Mouse (Mus musculus): ENCODE measurements around the gene Mrtfa. TPM values are rescaled to one million over a fixed set of nuclear protein-coding genes. Genes with fewer than 3 reads are reported as not detected.

Mrtfa gene
- 17.9 and 21.0 TPM in 2 replicates for polyA plus RNA-seq (2012; rRNA removed)

DNA sequence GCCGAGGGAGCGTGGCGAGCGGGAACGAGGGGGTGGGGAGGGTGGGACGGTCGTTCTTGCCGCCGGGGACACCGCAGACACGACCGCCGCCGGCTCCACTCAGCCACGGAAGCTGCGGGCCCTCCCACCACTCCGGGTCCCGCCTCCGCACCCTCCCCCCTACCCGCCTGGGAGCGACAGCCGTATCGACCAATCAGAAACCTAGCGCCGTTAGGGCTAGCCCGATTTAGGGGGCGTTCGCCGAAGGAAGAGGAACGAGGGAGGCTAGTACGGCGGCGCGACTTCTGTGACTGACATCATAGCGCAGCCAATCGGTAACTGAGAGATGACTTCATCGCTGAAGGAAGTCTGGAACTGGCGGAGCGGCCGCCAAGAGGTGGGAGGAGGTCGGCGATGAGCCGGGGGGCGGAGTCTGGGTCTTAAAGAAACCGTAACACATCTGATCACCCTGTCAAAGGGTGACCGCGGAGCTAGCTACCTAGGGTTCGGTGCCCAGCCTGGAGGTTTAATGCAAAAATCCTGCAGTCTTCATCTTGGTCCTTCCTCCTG, at the start of gene Mrtfa:
Gene Mrtfa (minus strand): TSS at position 128 of the 549 bp plus-strand sequence.

DNA sequence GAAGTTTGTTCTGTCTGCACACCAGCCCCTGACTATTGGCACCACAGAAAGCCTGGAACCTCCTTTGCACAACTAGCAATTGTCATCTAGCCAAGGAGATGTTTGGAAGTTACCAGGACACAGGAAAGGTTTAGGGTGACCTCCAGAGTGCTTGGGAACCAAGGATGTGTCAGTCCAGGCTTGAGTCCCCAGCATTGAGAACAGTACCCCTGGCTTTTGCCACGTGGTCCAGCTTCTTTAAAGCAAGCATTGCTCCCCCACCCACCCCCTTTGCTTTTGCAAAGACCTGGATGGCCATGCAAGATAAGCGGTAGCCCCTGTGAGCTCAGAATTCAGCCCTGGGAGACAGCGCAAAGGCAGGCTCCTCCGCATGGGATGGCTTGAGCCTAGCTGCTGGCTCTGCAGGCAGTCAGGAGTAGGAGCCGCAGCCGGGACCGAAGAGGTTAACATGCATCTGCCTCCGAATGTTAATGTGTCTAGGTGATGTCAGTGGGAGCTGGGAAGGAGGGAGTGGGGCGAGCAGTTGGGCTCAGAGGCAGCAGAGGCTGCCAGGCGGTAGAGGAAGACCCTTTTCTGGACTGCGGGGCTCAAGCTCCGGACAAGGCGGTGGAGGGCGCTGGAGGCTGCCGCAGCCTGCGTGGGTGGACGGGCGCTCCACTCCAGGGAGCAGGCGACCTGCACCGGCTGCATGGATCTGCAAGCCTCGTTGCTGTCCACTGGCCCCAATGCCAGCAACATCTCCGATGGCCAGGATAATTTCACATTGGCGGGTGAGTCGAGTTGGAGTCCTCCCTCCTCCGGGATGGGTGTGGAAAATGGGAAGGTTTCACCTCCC, 44.7 kb upstream of the Mrtfa start, which contains the start of gene Mchr1:
Gene Mchr1 (plus strand): TSS at position 414 of the 835 bp plus-strand sequence.

DNA sequence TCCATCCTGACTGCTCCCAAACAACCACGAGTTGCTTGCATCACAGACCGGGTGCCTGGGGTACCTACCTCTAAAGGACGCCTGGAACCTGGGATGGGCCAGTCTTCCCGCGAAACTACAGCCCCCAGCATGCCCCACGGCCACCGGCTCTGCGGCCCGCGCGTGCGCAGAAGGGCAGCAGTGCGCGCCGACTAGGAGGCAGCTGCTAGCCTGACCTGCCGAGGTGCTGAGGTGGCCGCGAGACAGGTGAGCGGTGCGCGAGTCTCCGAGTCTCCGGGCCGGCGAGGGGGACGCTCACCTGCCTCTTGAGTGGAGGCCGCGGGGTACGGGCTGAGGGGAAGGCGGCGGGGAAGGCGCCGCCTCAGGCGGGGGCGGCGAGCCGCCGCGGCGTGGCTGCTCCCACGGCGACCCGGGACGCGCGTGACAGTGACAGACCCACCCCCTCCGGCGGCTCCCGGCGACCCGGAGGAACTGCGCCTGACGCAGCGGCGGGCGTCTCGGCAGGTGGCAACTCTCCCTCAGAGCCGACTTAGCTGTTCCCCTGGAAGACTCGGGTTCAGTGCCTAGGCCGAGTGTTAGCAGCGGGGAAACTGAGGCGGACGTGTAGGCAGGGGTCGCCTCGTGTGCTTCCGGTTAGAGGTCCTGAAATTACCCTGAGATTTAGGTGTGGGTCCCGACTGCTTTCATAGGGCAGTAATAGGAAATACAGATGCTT, 212.8 kb downstream of the Mrtfa start, which contains the start of gene Sgsm3:
Gene Sgsm3 (plus strand): TSS at position 146 of the 715 bp plus-strand sequence.

Other genes with a start within 250 kb of the Mrtfa start
- gene Adsl, start 242.3 kb downstream of the Mrtfa start, polyA plus RNA-seq (2012; rRNA removed): 75.1 and 78.7 TPM in 2 replicates
- gene Sgsm3, start 213.0 kb downstream of the Mrtfa start, polyA plus RNA-seq (2012; rRNA removed): 81.0 and 83.5 TPM in 2 replicates
- 5.4 and 6.4 TPM in 2 replicates for gene Mchr1, start 44.7 kb upstream of the Mrtfa start, polyA plus RNA-seq (2012; rRNA removed)
- 99.0 and 103 TPM in 2 replicates for gene Slc25a17, start 170.1 kb upstream of the Mrtfa start, polyA plus RNA-seq (2012; rRNA removed)
- 81.5 and 86.0 TPM in 2 replicates for gene St13, start 209.3 kb upstream of the Mrtfa start, polyA plus RNA-seq (2012; rRNA removed)
- gene Xpnpep3, start 209.4 kb upstream of the Mrtfa start, polyA plus RNA-seq (2012; rRNA removed): 7.5 and 7.6 TPM in 2 replicates
- gene Dnajb7, start 217.5 kb upstream of the Mrtfa start, polyA plus RNA-seq (2012; rRNA removed): 0.05 and 0.08 TPM in 2 replicates

All from central nervous system, embryonic 18 days (tissue).